Mouse (Mus musculus) induced T-regulatory cell, adult 2 months (primary cell): ENCODE results near the gene Gm17018.

Experiments used
- DNase-seq: peaks from one replicate; pipeline ENCODE4 v3.0.0-alpha.2; 2012; ENCODE audit warnings: low read depth

The Gm17018 gene

DNA sequence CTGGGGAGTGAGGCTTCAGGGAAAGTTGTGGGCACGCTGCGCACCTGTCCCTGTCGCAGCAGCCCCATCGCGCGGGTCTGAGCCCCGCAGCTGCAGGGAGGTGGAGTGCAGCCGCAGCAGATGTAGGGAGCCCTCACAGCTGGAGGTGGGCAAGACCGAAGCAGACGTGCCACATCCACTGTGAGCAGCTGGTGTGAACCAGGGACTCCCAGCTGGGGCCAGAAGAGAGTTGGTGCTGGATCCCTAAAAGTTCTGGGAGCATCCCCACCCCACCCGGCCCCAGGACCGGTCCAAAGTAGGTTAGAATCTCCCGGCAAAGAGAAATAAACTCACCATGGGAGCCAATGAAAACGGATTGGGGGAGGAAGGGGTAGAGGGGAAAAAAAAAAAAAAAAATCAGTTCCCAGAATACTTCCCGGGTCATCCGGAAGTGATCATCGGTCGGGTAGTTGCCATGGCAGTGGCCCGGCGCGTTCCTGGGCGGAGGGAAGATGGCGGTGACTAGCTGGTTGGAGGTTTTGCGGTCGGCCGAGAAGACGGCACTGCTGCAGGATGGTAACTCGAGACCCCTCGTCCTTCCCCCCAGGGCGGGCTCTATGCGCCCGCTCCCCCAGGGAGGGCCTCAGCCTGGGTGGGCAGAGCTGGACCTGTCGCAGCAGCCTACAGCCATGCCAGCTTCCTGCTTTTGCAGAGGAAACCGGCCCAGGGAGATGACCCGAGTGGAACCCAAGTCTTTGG is at the start of gene Gm17018, which contains the start of gene Poll:
Gene Gm17018, plus strand, starts transcription at position 463 of the 738 bp plus-strand sequence.
Gene Poll, minus strand, starts transcription at position 379 of the 738 bp plus-strand sequence.
- DNase-seq: peak; percentile 90

GRCm38 (mm10) chr19:45510680-45511079 is 49.7 kb upstream of the Gm17018 start:
- DNase-seq: no peak

DNA sequence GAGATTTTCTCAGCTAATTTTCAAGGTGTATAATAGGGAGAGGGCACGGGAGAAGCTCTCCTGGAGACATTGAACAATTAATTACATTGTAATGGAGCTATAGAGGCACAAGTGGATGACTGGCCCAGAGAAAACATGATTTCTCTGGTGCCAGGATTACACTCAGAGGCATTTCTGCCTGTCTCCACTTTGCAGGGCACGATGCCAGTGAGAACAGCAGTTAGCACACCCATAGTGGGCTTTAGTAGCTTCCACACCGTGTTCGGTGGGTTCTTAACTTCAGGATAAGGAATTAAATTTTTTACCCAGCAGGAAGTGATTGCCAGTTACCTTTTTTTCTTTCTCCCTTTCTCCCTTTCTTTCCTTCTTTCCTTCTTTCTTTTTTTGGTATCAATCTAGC is 49.0 kb upstream of the Gm17018 start:
- DNase-seq: no peak

DNA sequence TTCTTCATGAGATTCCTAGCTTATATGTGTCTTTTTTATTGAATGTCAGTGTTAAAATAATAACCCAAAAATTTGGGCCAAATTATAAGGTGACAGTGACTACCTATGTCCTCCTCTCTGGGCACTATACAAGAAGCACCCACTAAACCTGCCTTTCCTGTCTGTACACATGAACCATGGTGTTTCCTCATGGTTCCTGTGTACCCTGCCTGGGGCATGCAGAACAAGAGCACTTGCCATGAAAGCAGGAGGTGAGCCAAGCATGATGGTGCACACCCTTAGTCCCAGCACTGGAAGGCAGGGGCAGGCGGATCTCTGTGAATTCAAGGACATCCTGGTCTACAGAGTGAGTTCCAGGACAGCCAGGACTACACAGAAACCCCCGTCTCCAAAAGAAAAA is 45.1 kb upstream of the Gm17018 start:
- no peak for DNase-seq

GRCm38 (mm10) chr19:45516264-45516663 is 44.2 kb upstream of the Gm17018 start:
- no peak for DNase-seq

DNA sequence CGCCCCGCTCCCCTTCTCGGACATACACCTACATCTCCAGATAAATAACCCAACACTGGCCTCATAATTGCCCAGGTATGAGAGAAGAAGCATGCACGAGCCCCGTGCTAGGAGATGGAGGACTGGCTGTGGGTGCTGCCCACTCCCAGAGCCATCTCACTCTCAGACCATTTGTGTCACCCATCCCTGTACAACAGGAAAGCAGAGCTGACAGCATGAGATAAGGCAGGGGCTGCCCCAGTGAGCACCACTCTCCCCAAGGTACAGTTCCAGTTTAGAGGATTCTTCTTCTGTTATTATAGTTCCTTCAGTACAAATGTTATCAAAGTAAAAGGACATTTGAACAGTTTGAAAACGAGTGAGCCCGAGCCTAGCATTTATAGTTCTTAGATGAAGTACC is 33.0 kb upstream of the Gm17018 start:
- no peak for DNase-seq

DNA sequence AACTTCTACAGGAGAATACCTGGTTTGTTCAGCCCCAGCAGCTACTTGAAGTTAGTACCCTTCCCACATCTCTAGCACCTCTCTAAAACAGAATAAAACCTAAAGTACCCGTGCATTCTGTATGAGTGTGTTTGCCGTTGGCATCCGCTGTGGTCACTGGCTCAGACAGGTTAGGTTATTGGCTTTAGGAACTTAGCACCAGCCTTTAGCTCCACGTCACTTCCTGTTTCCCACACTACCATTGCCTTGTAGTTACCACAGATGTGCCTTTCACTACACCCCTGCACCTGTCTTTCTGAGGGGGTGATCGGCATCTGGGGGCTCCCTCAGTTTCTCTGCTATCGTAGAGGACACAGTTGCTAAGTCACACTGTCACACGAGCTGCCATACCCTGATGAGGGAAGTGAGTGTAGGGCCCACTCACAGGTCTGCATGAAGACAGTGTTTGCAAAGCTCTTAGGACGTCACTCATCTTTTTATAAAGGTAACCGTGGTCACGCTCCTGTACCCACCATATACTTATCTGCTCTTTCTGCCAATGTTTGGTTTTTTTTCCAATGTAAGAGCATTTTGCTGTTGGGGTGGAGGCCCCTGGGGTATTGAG is 32.4 kb upstream of the Gm17018 start:
- peak; percentile 70 for DNase-seq

DNA sequence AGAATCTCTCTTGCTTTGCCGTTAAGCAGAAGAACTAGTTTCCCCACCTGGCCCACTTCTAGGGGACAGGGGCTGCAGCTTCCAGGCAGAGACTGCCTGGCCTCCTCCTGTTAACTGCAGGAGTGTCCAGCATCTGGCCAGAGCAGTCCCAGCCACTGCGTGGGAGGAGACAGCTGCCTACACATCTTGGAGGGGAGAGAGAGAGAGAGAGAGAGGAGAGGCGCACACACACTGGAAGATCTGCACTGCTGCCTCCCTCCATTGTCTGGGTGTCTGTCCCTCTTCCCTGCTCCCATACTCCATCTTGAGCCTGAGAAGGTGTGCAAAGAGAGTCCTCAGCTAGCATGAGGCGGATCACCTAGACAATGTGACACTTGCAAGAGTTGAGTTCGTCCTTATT is 31.1 kb upstream of the Gm17018 start:
- no peak for DNase-seq

- no peak for DNase-seq
Observed at GRCm38 (mm10) chr19:45530200-45530995, 30.0 kb upstream of the Gm17018 start.

DNA sequence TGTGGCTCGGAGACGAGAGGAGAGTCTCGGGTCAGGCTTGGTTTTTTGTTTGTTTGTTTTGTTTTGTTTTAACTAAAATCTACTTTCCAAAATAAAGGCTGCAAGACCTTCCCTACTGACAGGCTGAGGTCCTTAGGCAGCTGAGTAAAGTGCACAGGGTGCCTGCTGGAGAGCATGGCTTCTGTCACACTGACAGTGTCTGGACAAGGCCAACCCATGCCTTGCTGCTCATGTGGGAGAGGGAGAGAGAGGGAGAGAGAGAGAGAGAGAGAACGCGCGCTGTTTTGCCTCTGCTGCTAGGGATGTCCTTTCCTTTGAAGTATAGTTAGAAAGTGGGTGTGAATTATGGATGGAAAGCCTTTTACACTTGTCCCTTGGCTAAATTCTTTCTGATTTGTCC is 28.9 kb upstream of the Gm17018 start:
- DNase-seq: no peak

GRCm38 (mm10) chr19:45533617-45534016 is 26.8 kb upstream of the Gm17018 start:
- no peak for DNase-seq

GRCm38 (mm10) chr19:45535214-45535735 is 25.1 kb upstream of the Gm17018 start:
- DNase-seq: no peak

DNA sequence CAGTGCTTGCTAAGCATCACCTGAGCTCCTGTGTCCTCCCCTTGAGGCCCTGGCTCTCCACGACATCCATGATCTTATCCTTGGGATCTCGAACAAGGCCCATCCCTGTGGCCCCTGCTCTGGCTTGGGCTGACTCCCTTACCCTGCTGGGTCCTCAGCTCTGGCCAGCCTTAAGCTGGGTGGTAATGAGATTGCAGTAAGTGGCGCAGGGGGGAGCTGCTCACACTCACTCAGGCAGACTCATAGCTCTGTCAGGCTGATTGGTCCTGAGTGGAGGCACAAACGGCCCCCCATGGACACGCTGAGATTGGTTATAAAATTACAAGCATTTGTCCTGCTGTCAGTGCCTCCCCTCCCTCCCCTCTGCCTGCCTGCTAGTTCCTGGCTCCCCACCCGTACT is 24.5 kb upstream of the Gm17018 start:
- DNase-seq: no peak

GRCm38 (mm10) chr19:45537505-45537904 is 22.9 kb upstream of the Gm17018 start:
- DNase-seq: peak; percentile 74

GRCm38 (mm10) chr19:45540657-45541408 is 19.6 kb upstream of the Gm17018 start:
- no peak for DNase-seq

DNA sequence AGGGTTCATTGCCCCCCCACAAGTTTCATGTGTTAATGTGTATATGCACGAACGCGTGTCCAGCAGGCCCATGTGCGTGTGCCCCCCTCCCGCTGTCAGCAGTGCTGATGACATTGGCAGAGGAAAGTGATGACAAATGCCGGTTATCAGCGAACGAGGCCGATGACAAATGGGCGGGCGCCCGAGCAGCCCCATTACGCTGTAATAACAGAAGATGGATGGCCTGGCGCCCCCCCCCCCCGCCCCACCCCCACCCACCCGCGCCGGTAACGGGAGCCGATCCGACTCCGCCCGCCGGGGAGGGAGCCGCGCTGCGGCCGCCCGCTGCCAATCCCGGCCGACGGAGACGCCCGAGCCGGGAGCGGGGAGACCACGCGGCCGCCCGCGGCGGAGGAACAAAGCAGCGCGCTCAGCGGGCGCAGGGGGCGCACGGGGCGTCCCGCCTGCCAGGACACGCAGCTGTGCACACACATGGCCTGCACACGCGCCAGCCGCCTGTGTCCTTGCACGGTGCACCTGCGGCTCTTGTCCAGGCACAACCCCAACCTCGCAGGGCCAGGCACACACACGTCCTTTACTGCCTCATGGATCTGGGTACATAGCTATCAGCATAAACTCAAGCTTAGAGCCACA is 18.9 kb upstream of the Gm17018 start:
- peak; percentile 48 for DNase-seq

- DNase-seq: no peak
Observed at GRCm38 (mm10) chr19:45542061-45542460, 18.4 kb upstream of the Gm17018 start.

DNA sequence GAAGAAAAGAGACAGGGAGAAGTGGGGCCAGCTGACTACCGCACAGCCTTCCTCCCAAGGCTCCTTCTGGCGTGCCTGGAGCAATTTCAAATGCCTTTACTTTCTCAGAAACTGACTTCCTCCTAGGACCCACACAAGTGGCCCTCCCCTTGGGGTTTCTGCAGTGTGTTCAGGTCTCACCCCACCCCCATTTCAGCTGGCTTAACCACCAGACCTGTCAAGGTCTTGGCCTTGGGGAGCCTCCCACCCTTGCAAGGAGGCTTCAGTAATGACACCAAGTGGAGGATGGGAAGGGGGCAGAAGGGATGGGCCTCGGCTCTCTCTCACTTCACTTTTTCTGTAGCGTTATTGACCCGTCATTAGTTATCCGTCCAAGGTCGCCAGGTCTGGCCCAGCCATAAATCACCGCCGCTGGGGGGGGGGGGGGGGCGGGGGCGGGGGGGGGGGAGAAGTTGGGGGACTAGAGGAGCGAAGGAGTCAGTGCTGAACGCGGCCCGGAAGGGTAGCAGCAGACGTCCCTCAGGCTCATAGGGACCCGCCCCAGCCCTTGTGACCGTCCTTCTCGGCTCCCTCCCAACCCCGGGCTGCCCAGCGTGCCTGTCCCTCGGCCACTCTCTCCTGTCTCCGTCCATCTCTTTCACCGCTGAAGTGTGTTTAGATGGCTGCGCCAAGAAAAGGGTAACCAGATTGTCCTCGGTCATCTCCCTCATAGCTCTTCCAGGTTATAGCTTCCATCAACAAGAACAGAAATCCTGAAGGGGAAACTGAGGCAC is 16.1 kb upstream of the Gm17018 start:
- DNase-seq: peak; percentile 42

- peak; percentile 80 for DNase-seq
Observed at GRCm38 (mm10) chr19:45544925-45545321, 15.5 kb upstream of the Gm17018 start.

DNA sequence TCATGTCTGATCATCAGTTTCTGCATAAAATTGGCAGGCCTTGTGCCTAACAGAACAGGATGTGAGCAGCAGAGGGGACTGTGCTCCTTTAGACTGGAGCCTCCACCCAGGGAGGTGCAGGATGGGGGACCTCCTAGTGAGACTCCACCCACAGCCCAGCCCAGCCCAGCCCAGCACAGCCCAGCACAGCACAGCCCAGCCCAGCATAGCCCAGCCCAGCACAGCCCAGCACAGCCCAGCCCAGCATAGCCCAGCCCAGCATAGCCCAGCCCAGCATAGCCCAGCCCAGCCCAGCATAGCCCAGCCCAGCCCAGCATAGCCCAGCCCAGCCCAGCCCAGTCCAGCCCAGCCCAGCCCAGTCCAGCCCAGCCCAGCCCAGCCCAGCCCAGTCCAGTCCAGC is 12.2 kb upstream of the Gm17018 start:
- peak; percentile 35 for DNase-seq
